Mouse (Mus musculus): ENCODE results near the gene Fthl17a. TPM values are rescaled to one million over a fixed set of nuclear protein-coding genes. Genes with fewer than 3 reads are reported as not detected.

Gene Fthl17a
- total and polyA plus RNA-seq, 2 experiments from 2014 or later: not detected

- DNase-seq (ENCODE audit: low spot score) (no peak), ATAC-seq (ENCODE audit: low FRiP score) (no peak)
- H3K27me3 ChIP-seq (ENCODE audit: insufficient read depth, low read length): no peaks in the 10 kb centered on the region
- no peak overlapping the region for H3K9ac ChIP-seq (replicated peaks; ENCODE audit: low read length, poor library complexity, severe bottlenecking)
- 85% methylated on average over 5 of the region's 5 CpGs for WGBS
- TF ChIP-seq CTCF (IDR thresholded peaks at IDR 0.05): no peak
- H3K4me1 ChIP-seq (ENCODE audit: insufficient read depth, low read length): no peaks in the 10 kb centered on the region
- no peak overlapping the region for H3K27ac ChIP-seq (ENCODE audit: low read depth, low read length)
- H3K4me3 ChIP-seq (ENCODE audit: low read depth, low read length): no peak overlapping the region
- no peaks in the 10 kb centered on the region for H3K36me3 ChIP-seq (ENCODE audit: insufficient read depth, low read length)
- no peaks in the 10 kb centered on the region for H3K9me3 ChIP-seq (ENCODE audit: low read length)
- no peak overlapping the region for H3K4me2 ChIP-seq (ENCODE audit: low read depth, low read length, poor library complexity, severe bottlenecking)
These were observed 43.3 kb downstream of the Fthl17a start for GRCm38 (mm10) chrX:85292781-85293180.

GRCm38 (mm10) chrX:85294001-85294400, 44.5 kb downstream of the Fthl17a start:
- H3K27me3 ChIP-seq (ENCODE audit: insufficient read depth, low read length): no peaks in the 10 kb centered on the region
- H3K27ac ChIP-seq (ENCODE audit: low read depth, low read length): no peak overlapping the region
- no peak overlapping the region for H3K9ac ChIP-seq (replicated peaks; ENCODE audit: low read length, poor library complexity, severe bottlenecking)
- H3K9me3 ChIP-seq (ENCODE audit: low read length): no peaks in the 10 kb centered on the region
- 30% methylated on average over 3 of the region's 3 CpGs for WGBS
- H3K36me3 ChIP-seq (ENCODE audit: insufficient read depth, low read length): no peaks in the 10 kb centered on the region
- TF ChIP-seq CTCF (IDR thresholded peaks at IDR 0.05): no peak
- ATAC-seq (ENCODE audit: low FRiP score) (no peak), DNase-seq (ENCODE audit: low spot score) (no peak)
- H3K4me1 ChIP-seq (ENCODE audit: insufficient read depth, low read length): no peaks in the 10 kb centered on the region
- no peak overlapping the region for H3K4me2 ChIP-seq (ENCODE audit: low read depth, low read length, poor library complexity, severe bottlenecking)
- H3K4me3 ChIP-seq (ENCODE audit: low read depth, low read length): no peak overlapping the region

DNA sequence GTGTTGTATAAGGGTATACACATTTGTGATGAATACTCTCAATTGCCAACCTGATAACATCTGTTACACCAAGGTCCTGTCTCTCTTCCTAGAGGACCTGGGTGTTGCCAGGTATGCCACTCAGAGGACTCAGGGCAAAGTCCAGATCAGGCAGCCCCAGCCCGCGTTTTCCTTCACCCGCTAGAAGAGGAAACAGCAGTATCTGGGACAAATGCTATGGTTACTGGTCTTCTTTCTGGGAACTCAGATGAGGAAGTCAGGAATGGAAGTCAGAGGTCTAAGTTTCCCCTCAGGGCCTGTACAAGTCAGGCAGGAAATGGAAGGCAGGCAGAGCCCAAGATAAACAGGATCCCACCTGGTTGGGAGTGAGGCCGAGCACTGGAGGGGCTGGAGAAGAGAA, 55.2 kb downstream of the Fthl17a start:
- Histone ChIP-seq H3K4me2 (ENCODE audit: low read depth, low read length, poor library complexity, severe bottlenecking) (no peak overlapping the region), H3K27me3 (ENCODE audit: insufficient read depth, low read length) (no peaks in the 10 kb centered on the region), H3K4me3 (ENCODE audit: low read depth, low read length) (no peak overlapping the region), H3K9ac (replicated peaks; ENCODE audit: low read length, poor library complexity, severe bottlenecking) (no peak overlapping the region), H3K4me1 (ENCODE audit: insufficient read depth, low read length) (no peaks in the 10 kb centered on the region), H3K36me3 (ENCODE audit: insufficient read depth, low read length) (no peaks in the 10 kb centered on the region), H3K9me3 (ENCODE audit: low read length) (no peaks in the 10 kb centered on the region), H3K27ac (ENCODE audit: low read depth, low read length) (no peak overlapping the region)
- ATAC-seq (ENCODE audit: low FRiP score) (no peak), DNase-seq (ENCODE audit: low spot score) (no peak)
- TF ChIP-seq CTCF (IDR thresholded peaks at IDR 0.05): no peak
- WGBS: 94% methylated on average over 4 of the region's 4 CpGs

- ATAC-seq (ENCODE audit: low FRiP score): no peak
- no peaks in the 10 kb centered on the region for H3K9me3 ChIP-seq (ENCODE audit: low read length)
- H3K36me3 ChIP-seq (ENCODE audit: insufficient read depth, low read length): no peaks in the 10 kb centered on the region
- H3K27ac ChIP-seq (ENCODE audit: low read depth, low read length): no peak overlapping the region
- no peak overlapping the region for H3K9ac ChIP-seq (replicated peaks; ENCODE audit: low read length, poor library complexity, severe bottlenecking)
- no peaks in the 10 kb centered on the region for H3K4me1 ChIP-seq (ENCODE audit: insufficient read depth, low read length)
- no peak overlapping the region for H3K4me2 ChIP-seq (ENCODE audit: low read depth, low read length, poor library complexity, severe bottlenecking)
- DNase-seq (ENCODE audit: low spot score): peak; percentile 3
- TF ChIP-seq CTCF (IDR thresholded peaks at IDR 0.05): no peak
- 73% methylated on average over 4 of the region's 4 CpGs for WGBS
- H3K27me3 ChIP-seq (ENCODE audit: insufficient read depth, low read length): no peaks in the 10 kb centered on the region
- no peak overlapping the region for H3K4me3 ChIP-seq (ENCODE audit: low read depth, low read length)
These were observed 69.1 kb downstream of the Fthl17a start for GRCm38 (mm10) chrX:85318576-85318975.

- peak; percentile 75 for TF ChIP-seq CTCF (IDR thresholded peaks at IDR 0.05)
- DNase-seq (ENCODE audit: low spot score): peak; percentile 58
- 18% methylated on average over 1 of the region's 1 CpGs for WGBS
These were observed 69.7 kb downstream of the Fthl17a start for GRCm38 (mm10) chrX:85319193-85319592.

More at GRCm38 (mm10) chrX:85319193-85319592, 69.7 kb downstream of the Fthl17a start:
- Histone ChIP-seq H3K36me3 (ENCODE audit: insufficient read depth, low read length) (no peaks in the 10 kb centered on the region), H3K27me3 (ENCODE audit: insufficient read depth, low read length) (no peaks in the 10 kb centered on the region), H3K4me3 (ENCODE audit: low read depth, low read length) (no peak overlapping the region), H3K9me3 (ENCODE audit: low read length) (no peaks in the 10 kb centered on the region), H3K4me1 (ENCODE audit: insufficient read depth, low read length) (no peaks in the 10 kb centered on the region), H3K27ac (ENCODE audit: low read depth, low read length) (no peak overlapping the region), H3K9ac (replicated peaks; ENCODE audit: low read length, poor library complexity, severe bottlenecking) (no peak overlapping the region), H3K4me2 (ENCODE audit: low read depth, low read length, poor library complexity, severe bottlenecking) (no peak overlapping the region)
- ATAC-seq (ENCODE audit: low FRiP score): no peak
